Mouse (Mus musculus): ENCODE data around the gene Rela. TPM values are rescaled to one million over a fixed set of nuclear protein-coding genes. Genes with fewer than 3 reads are reported as not detected.

Gene Rela
- polyA plus RNA-seq (2012; rRNA removed), result 58.2 and 59.9 TPM in 2 replicates

- Histone ChIP-seq H3K36me3 (ENCODE audit: control insufficient read depth, insufficient read depth, low read length) (no peaks in the 10 kb centered on the region), H3K27ac (ENCODE audit: insufficient read depth, low read depth, low read length) (peak within 1 kb of the TSS; percentile 99), H3K4me1 (ENCODE audit: control insufficient read depth, insufficient read depth, low read length) (peaks cover 12% of the 10 kb centered on the region; the same call in 1 of the 2 replicates), H3K27me3 (replicated peaks; ENCODE audit: control insufficient read depth, insufficient read depth, low read length) (no peaks in the 10 kb centered on the region), H3K4me3 (ENCODE audit: insufficient read depth, low read depth, low read length) (peak within 1 kb of the TSS; percentile 91)
- WGBS, result under 1% methylated on average over 104 of the region's 109 CpGs
- DNase-seq, result peak; percentile 95
- no peak for TF ChIP-seq CTCF (conservative IDR thresholded peaks at IDR 0.05; ENCODE audit: insufficient read depth, insufficient read length, low read depth, low read length)
- TF ChIP-seq POLR2A (IDR thresholded peaks at IDR 0.05; ENCODE audit: low read depth, low read length), result peak; percentile 53
Measured at GRCm38 (mm10) chr19:5637069-5638047, at the start of gene Rela. Gene Rela, plus strand, starts transcription at chr19:5637483.

- peak; percentile 41 for DNase-seq
- Histone ChIP-seq H3K36me3 (ENCODE audit: control insufficient read depth, insufficient read depth, low read length) (no peaks in the 10 kb centered on the region), H3K27ac (ENCODE audit: insufficient read depth, low read depth, low read length) (no peak overlapping the region), H3K27me3 (replicated peaks; ENCODE audit: control insufficient read depth, insufficient read depth, low read length) (no peaks in the 10 kb centered on the region), H3K4me3 (ENCODE audit: insufficient read depth, low read depth, low read length) (no peak overlapping the region), H3K4me1 (ENCODE audit: control insufficient read depth, insufficient read depth, low read length) (no peaks in the 10 kb centered on the region)
- TF ChIP-seq POLR2A (IDR thresholded peaks at IDR 0.05; ENCODE audit: low read depth, low read length), result no peak
- TF ChIP-seq CTCF (conservative IDR thresholded peaks at IDR 0.05; ENCODE audit: insufficient read depth, insufficient read length, low read depth, low read length), result peak; percentile 45; the same call in 1 of the 2 replicates
- 71% methylated on average over 9 of the region's 9 CpGs for WGBS
Measured at GRCm38 (mm10) chr19:5589159-5589558, 48.1 kb upstream of the Rela start.

- no peak overlapping the region for H3K4me3 ChIP-seq (ENCODE audit: insufficient read depth, low read depth, low read length)
- H3K4me1 ChIP-seq (ENCODE audit: control insufficient read depth, insufficient read depth, low read length), result no peaks in the 10 kb centered on the region
- no peaks in the 10 kb centered on the region for H3K27me3 ChIP-seq (replicated peaks; ENCODE audit: control insufficient read depth, insufficient read depth, low read length)
- 88% methylated on average over 6 of the region's 6 CpGs for WGBS
- no peak overlapping the region for H3K27ac ChIP-seq (ENCODE audit: insufficient read depth, low read depth, low read length)
- TF ChIP-seq POLR2A (IDR thresholded peaks at IDR 0.05; ENCODE audit: low read depth, low read length) (no peak), CTCF (conservative IDR thresholded peaks at IDR 0.05; ENCODE audit: insufficient read depth, insufficient read length, low read depth, low read length) (no peak)
- H3K36me3 ChIP-seq (ENCODE audit: control insufficient read depth, insufficient read depth, low read length), result no peaks in the 10 kb centered on the region
- no peak for DNase-seq
Measured at GRCm38 (mm10) chr19:5591888-5592287, 45.4 kb upstream of the Rela start.

- Histone ChIP-seq H3K36me3 (ENCODE audit: control insufficient read depth, insufficient read depth, low read length) (no peaks in the 10 kb centered on the region), H3K4me3 (ENCODE audit: insufficient read depth, low read depth, low read length) (no peak overlapping the region), H3K4me1 (ENCODE audit: control insufficient read depth, insufficient read depth, low read length) (peaks cover 5% of the 10 kb centered on the region; the same call in 1 of the 2 replicates), H3K27ac (ENCODE audit: insufficient read depth, low read depth, low read length) (no peak overlapping the region), H3K27me3 (replicated peaks; ENCODE audit: control insufficient read depth, insufficient read depth, low read length) (no peaks in the 10 kb centered on the region)
- DNase-seq, result no peak
- TF ChIP-seq CTCF (conservative IDR thresholded peaks at IDR 0.05; ENCODE audit: insufficient read depth, insufficient read length, low read depth, low read length) (no peak), POLR2A (IDR thresholded peaks at IDR 0.05; ENCODE audit: low read depth, low read length) (no peak)
- 73% methylated on average over 4 of the region's 4 CpGs for WGBS
Measured at GRCm38 (mm10) chr19:5599224-5599623, 38.1 kb upstream of the Rela start.

GRCm38 (mm10) chr19:5601752-5602541 is 35.3 kb upstream of the Rela start, which contains the start of gene Rnaseh2c:
Gene Rnaseh2c, plus strand, starts transcription at chr19:5601873.
- peak within 1 kb of the TSS; percentile 10; the same call in 1 of the 2 replicates for H3K27ac ChIP-seq (ENCODE audit: insufficient read depth, low read depth, low read length)
- peaks cover 5% of the 10 kb centered on the region; the same call in 1 of the 2 replicates for H3K4me1 ChIP-seq (ENCODE audit: control insufficient read depth, insufficient read depth, low read length)
- no peaks in the 10 kb centered on the region for H3K36me3 ChIP-seq (ENCODE audit: control insufficient read depth, insufficient read depth, low read length)
- no peak for TF ChIP-seq POLR2A (IDR thresholded peaks at IDR 0.05; ENCODE audit: low read depth, low read length)
- no peak for TF ChIP-seq CTCF (conservative IDR thresholded peaks at IDR 0.05; ENCODE audit: insufficient read depth, insufficient read length, low read depth, low read length)
- peak; percentile 86 for DNase-seq
- under 1% methylated on average over 64 of the region's 64 CpGs for WGBS
- no peaks in the 10 kb centered on the region for H3K27me3 ChIP-seq (replicated peaks; ENCODE audit: control insufficient read depth, insufficient read depth, low read length)
- H3K4me3 ChIP-seq (ENCODE audit: insufficient read depth, low read depth, low read length), result peak within 1 kb of the TSS; percentile 74

- TF ChIP-seq POLR2A (IDR thresholded peaks at IDR 0.05; ENCODE audit: low read depth, low read length) (no peak), CTCF (conservative IDR thresholded peaks at IDR 0.05; ENCODE audit: insufficient read depth, insufficient read length, low read depth, low read length) (no peak)
- peaks cover 5% of the 10 kb centered on the region; the same call in 1 of the 2 replicates for H3K4me1 ChIP-seq (ENCODE audit: control insufficient read depth, insufficient read depth, low read length)
- no peak overlapping the region for H3K4me3 ChIP-seq (ENCODE audit: insufficient read depth, low read depth, low read length)
- 82% methylated on average over 7 of the region's 7 CpGs for WGBS
- H3K36me3 ChIP-seq (ENCODE audit: control insufficient read depth, insufficient read depth, low read length), result no peaks in the 10 kb centered on the region
- H3K27ac ChIP-seq (ENCODE audit: insufficient read depth, low read depth, low read length), result no peak overlapping the region
- no peak for DNase-seq
- H3K27me3 ChIP-seq (replicated peaks; ENCODE audit: control insufficient read depth, insufficient read depth, low read length), result no peaks in the 10 kb centered on the region
Measured at GRCm38 (mm10) chr19:5603664-5604063, 33.6 kb upstream of the Rela start.
